Mouse (Mus musculus) thymus, postnatal 0 days (tissue): ENCODE results near the gene Vmn1r184. TPM values are rescaled to one million over a fixed set of nuclear protein-coding genes. Genes with fewer than 3 reads are reported as not detected.
"Not testable (repeated sequence)": the region's sequence is repeated elsewhere in the genome, so short reads cannot be mapped to it uniquely, and the experiment has no call there.

Experiments
- DNase-seq: peaks from one replicate; pipeline ENCODE4 v3.0.0-alpha.2; 2015; ENCODE audit warnings: low spot score
- polyA plus RNA-seq: library from polyadenylated mRNA; unstranded; fragments of >200 nt; fragmentation: Nextera tagmentation; extraction: Ambion mirVana; gene quantifications from 2 replicates; pipeline ENCODE4 v1.2.1, GENCODE M21; 2015

The Vmn1r184 gene
- polyA plus RNA-seq = not detected in 2 replicates

GRCm38 (mm10) chr7:26260034-26260433 lies at the start of gene Vmn1r184:
TSS of gene Vmn1r184 (plus strand) at chr7:26260334.
- not testable (repeated sequence) for DNase-seq

GRCm38 (mm10) chr7:26303429-26304166 lies 43.5 kb downstream of the Vmn1r184 start:
- not testable (repeated sequence) for DNase-seq

- not testable (repeated sequence) for DNase-seq
Measured at GRCm38 (mm10) chr7:26306926-26307325, 46.8 kb downstream of the Vmn1r184 start, which contains the start of gene Cyp2a4. TSS of gene Cyp2a4 (plus strand) at chr7:26307169.

GRCm38 (mm10) chr7:26311786-26312185 lies 51.7 kb downstream of the Vmn1r184 start:
- not testable (repeated sequence) for DNase-seq

- DNase-seq = not testable (repeated sequence)
Measured at GRCm38 (mm10) chr7:26315194-26315593, 55.1 kb downstream of the Vmn1r184 start.

GRCm38 (mm10) chr7:26315809-26316208 lies 55.7 kb downstream of the Vmn1r184 start:
- not testable (repeated sequence) for DNase-seq

Other genes starting within 250 kb of the Vmn1r184 start
- gene Cyp2b13, start 198.8 kb upstream of the Vmn1r184 start, polyA plus RNA-seq = not detected in 2 replicates
- gene Cyp2b9, start 86.9 kb upstream of the Vmn1r184 start, polyA plus RNA-seq = not detected in 2 replicates
- not detected in 2 replicates for gene Cyp2a4, start 46.8 kb downstream of the Vmn1r184 start, polyA plus RNA-seq
- gene Nlrp9c, start 143.4 kb downstream of the Vmn1r184 start, polyA plus RNA-seq = not detected in 2 replicates
- gene Nlrp4a, start 174.8 kb downstream of the Vmn1r184 start, polyA plus RNA-seq = not detected in 2 replicates